9 mouse cellular contexts compared by ENCODE assay signal in the genomic region with DNA sequence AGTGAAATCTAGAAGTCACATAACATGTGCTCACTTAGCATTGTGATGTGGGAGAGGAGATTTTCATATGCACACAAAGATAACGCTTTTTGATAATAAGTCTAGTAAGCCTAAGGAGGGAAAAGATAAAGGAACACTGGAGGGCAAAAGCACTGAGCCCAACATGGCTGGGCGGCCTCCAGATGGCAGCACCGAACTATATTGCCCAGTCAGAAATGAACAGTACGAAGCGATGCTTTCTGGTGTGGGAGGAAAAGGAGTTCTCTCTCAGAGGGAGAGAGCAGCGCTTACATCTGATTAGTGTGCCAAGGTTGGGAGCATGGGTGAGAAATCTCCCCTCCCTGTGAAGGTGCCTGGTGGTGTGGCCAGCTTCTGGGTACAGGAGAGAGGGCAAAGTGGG. TPM values are rescaled to one million over a fixed set of nuclear protein-coding genes. Genes with fewer than 3 reads are reported as not detected.
DNase-seq lines count a peak whose midpoint lies in the region; ATAC-seq lines count a peak whose summit lies in the region.
"Had no signal": no experiment of that assay in that cellular context is flagged by ENCODE, and none has a peak within 500 bp of the region (broad histone marks: within the 10 kb centered on the region; RNA-seq: fewer than 3 reads in every experiment).

No protein-coding gene starts in this region.

- peak; percentile 65; the same call in 1 of the 2 replicates for ATAC-seq in forebrain, embryonic 14.5 days
- ATAC-seq in midbrain, embryonic 16.5 days, result peak; percentile 72; the same call in 1 of the 2 replicates

- no peak overlapping the region for H3K4me2 ChIP-seq in forebrain, embryonic 14.5 days (ENCODE audit: low read length)
- no peak overlapping the region for H3K4me2 ChIP-seq in midbrain, embryonic 16.5 days (ENCODE audit: low read length)
- H3K4me2 ChIP-seq: neural tube, embryonic 13.5 days had no signal

- 61% methylated on average over 6 of the region's 6 CpGs for WGBS in forebrain, embryonic 14.5 days
- WGBS in midbrain, embryonic 16.5 days, result 50% methylated on average over 6 of the region's 6 CpGs

- H3K9ac ChIP-seq in forebrain, embryonic 14.5 days (ENCODE audit: low read length), result no peak overlapping the region
- H3K9ac ChIP-seq in midbrain, embryonic 16.5 days (ENCODE audit: low read depth, low read length), result no peak overlapping the region
- H3K9ac ChIP-seq: neural tube, embryonic 13.5 days had no signal

- H3K27me3 ChIP-seq in forebrain, embryonic 14.5 days (replicated peaks; ENCODE audit: control insufficient read depth, insufficient read depth, low read length), result no peaks in the 10 kb centered on the region
- no peaks in the 10 kb centered on the region for H3K27me3 ChIP-seq in midbrain, embryonic 16.5 days (ENCODE audit: control insufficient read depth, insufficient read depth, low read depth, low read length)
- H3K27me3 ChIP-seq: neural tube, embryonic 13.5 days had no signal

- peak; percentile 59 for DNase-seq in heart, postnatal 4 days
- no peak for DNase-seq in heart, adult 8-10 months (ENCODE audit: low spot score)
- DNase-seq in A20 (ENCODE audit: low read depth, low spot score) (peak; percentile 18), adipocyte (ENCODE audit: low spot score) (peak; percentile 31)
- peak; percentile 68 for DNase-seq in forebrain, embryonic 14.5 days (ENCODE audit: low spot score)
- DNase-seq in kidney, postnatal 14 days, result peak; percentile 56
- no peak for DNase-seq in urinary bladder, adult 18-20 months (ENCODE audit: low spot score in 2 of 2)

- H3K36me3 ChIP-seq in forebrain, embryonic 14.5 days (ENCODE audit: control insufficient read depth, insufficient read depth, low read length), result peaks cover 95% of the 10 kb centered on the region
- H3K36me3 ChIP-seq in midbrain, embryonic 16.5 days (ENCODE audit: control insufficient read depth, insufficient read depth, low read length), result peaks cover 40% of the 10 kb centered on the region

- H3K4me1 ChIP-seq in forebrain, embryonic 14.5 days (ENCODE audit: control insufficient read depth, insufficient read depth, low read length), result no peaks in the 10 kb centered on the region
- H3K4me1 ChIP-seq in midbrain, embryonic 16.5 days (ENCODE audit: control insufficient read depth, insufficient read depth, low read length), result no peaks in the 10 kb centered on the region
- H3K4me1 ChIP-seq: neural tube, embryonic 13.5 days had no signal

- H3K27ac ChIP-seq in forebrain, embryonic 14.5 days (ENCODE audit: low read depth, low read length), result no peak overlapping the region
- H3K27ac ChIP-seq in midbrain, embryonic 16.5 days (ENCODE audit: low read length), result no peak overlapping the region
- H3K27ac ChIP-seq: neural tube, embryonic 13.5 days had no signal

- H3K4me3 ChIP-seq in forebrain, embryonic 14.5 days (ENCODE audit: low read depth, low read length), result no peak overlapping the region
- H3K4me3 ChIP-seq in midbrain, embryonic 16.5 days (ENCODE audit: low read depth, low read length), result no peak overlapping the region
- H3K4me3 ChIP-seq: neural tube, embryonic 13.5 days had no signal

- no peaks in the 10 kb centered on the region for H3K9me3 ChIP-seq in forebrain, embryonic 14.5 days (replicated peaks; ENCODE audit: control insufficient read depth, low read length)
- no peaks in the 10 kb centered on the region for H3K9me3 ChIP-seq in midbrain, embryonic 16.5 days (replicated peaks; ENCODE audit: control insufficient read depth, low read length, poor library complexity, severe bottlenecking)
- H3K9me3 ChIP-seq: neural tube, embryonic 13.5 days had no signal

RNA-seq across cellular contexts. Expression of gene Proser1, which starts 12.4 kb away (rescaled TPM):
- 10 to 100 TPM; 15.5 to 16.7 TPM for total RNA-seq in heart, postnatal 4 days (2021)
- 10 to 100 TPM in 1 of 4 experiments, 1 to 10 TPM in 3; 5.7 to 10.8 (median 8.0) TPM for total RNA-seq in heart, adult 8-10 months (2022)
- 13.7 and 18.7 TPM in 2 replicates for polyA plus RNA-seq in forebrain, embryonic 14.5 days (2014; fragmentation: Nextera tagmentation; extraction: Ambion mirVana)
- 17.5 and 20.1 TPM in 2 replicates for polyA plus RNA-seq in midbrain, embryonic 16.5 days (2015; fragmentation: Nextera tagmentation; extraction: Ambion mirVana)

RNA-seq across cellular contexts. Expression of gene Stoml3, which starts 12.6 kb away (rescaled TPM):
- not detected for total RNA-seq in heart, postnatal 4 days (2021)
- total RNA-seq in heart, adult 8-10 months (2022), result not detected
- polyA plus RNA-seq in forebrain, embryonic 14.5 days (2014; fragmentation: Nextera tagmentation; extraction: Ambion mirVana), result not detected in 2 replicates
- polyA plus RNA-seq in midbrain, embryonic 16.5 days (2015; fragmentation: Nextera tagmentation; extraction: Ambion mirVana), result not detected in 2 replicates
- polyA plus RNA-seq: neural tube, embryonic 13.5 days had no signal

RNA-seq across cellular contexts. Expression of gene Nhlrc3, which starts 12.8 kb away (rescaled TPM):
- 1 to 10 TPM; 9.7 TPM for total RNA-seq in heart, postnatal 4 days (2021)
- total RNA-seq in heart, adult 8-10 months (2022), result 1 to 10 TPM; 4.4 to 7.4 (median 5.6) TPM
- polyA plus RNA-seq in forebrain, embryonic 14.5 days (2014; fragmentation: Nextera tagmentation; extraction: Ambion mirVana), result 7.0 and 8.5 TPM in 2 replicates
- polyA plus RNA-seq in midbrain, embryonic 16.5 days (2015; fragmentation: Nextera tagmentation; extraction: Ambion mirVana), result 11.1 and 11.6 TPM in 2 replicates

Comparison
In these comparisons a context has a peak if more than half of its experiments do, and no peak if none do; other contexts are left out.
1. DNase-seq: peak in heart, postnatal 4 days (single experiment), A20 (single experiment), adipocyte (single experiment), forebrain, embryonic 14.5 days (single experiment) and kidney, postnatal 14 days (single experiment); none in heart, adult 8-10 months (single experiment) and urinary bladder, adult 18-20 months (0 of 2).